Mouse (Mus musculus): ENCODE measurements around the gene Mdfic.
A peak's percentile ranks its signal among the peaks of the same experiment; 100 is the strongest.

Mdfic gene

DNA sequence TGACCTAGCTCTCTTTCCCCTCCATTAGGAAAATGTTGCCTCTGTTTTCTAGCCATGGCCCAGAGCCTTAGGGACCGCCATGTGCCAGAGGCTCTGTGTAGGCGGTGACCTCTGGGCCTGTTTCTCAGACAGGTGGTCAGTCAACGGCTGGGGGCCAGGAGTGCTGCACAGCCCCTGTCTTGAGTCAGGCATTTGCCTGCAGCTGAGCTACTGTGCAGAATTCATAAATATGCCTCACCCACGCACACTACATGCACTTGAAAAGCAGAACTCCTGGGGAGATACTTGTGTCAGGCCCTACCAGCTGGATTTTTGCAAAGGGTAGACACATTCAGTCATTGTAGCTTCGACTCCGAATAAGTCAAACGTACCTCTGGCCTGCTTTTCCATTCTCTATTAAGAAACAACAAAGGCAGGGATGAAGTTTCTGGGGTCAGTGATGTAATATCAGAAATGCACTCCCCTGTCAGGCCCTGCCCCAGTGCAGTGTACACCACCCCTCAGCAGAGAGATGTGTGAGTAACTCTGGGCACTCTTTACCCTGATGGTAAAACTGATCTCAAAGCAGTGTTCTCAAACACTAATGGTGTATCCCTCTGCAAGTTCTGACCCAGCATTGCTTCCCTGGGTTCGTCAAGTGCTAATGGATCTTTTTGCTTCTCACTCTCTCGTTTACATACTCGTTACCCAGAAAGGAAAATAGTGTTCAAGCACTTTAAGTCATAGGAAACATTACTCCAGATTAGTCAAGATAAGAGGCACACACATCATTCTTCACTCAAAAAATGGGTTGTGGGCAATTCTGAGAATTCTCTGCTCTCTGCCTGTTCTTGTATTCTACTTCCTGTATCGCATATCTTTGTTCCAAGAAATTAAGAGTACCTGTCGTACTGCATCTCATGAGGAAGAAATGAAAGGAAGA, 72.5 kb downstream of the Mdfic start:
- DNase-seq (ENCODE audit: low spot score): peak; percentile 12

DNA sequence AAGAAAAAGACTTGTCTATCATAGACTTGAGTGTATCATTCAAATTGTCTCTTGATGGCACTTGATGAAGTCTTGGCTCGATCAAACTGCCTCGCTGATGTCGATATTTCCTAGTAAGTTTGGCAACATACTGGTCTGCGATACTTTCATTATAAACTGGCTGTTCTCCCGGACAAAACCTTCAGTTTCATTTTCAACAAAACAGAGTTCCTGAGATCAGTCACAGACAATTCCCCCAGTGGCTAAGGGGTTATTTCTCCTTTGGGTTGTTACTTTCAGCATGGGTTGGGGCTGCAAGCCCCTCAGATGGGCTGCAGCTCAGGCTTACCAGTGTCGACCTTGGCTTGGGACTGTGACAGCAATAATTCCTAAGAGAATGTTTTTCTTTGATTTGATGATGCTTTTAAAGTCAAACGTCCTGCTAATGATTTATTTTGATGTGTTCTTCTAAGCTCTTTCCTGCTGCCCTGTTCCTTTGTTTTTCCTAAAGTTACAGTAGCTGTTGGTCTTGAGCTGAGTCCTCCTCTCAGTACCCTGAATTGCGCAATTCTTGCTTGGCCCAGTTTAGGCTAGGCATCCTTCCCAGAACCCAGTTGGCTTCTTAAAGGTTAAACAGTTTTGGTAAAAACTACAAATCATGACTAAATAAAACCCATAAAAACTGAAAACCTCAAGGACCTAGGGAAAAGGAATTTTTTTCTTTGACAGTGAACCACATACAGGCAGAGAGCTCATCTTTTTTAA, 73.3 kb downstream of the Mdfic start:
- DNase-seq (ENCODE audit: low spot score): no peak

DNA sequence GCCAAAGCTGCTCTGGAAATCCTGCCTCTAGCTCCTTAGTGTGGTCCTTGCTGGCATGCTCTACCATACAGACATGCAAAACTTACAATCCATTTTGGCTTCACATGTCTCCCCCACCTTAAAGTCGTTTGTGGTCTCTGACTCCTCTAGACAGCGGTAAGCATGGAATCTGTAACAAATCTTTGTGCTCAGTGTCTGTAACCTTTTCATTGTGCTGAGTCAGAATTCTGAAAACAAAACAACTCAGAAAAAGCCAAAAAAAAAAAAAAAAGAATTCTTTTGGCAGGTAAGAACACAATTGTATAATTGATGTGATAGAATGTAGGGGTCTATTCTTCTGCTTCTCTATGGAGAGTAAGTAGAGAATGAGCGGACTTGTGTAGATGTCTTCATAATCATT, 74.3 kb downstream of the Mdfic start:
- no peak for DNase-seq (ENCODE audit: low spot score)

DNA sequence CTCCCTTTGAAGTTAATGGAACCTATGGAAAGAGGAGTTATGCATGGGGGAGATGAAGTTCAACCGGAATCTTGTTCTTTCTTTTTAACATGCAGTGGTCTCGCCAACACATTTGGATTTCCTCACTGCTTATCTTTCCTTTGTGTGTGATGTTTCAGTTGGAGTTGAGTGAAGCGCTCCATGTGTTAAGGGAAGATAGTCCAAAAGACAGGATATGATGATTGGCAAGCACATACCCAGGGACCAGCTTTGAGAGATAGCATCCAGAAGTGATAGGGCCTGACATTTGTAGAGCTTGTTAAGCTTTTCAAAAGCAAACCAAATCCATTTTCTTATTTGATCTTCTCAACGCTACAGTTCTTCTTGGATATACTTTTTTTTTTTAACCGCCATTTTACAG, 86.9 kb downstream of the Mdfic start:
- DNase-seq (ENCODE audit: low spot score): no peak

DNA sequence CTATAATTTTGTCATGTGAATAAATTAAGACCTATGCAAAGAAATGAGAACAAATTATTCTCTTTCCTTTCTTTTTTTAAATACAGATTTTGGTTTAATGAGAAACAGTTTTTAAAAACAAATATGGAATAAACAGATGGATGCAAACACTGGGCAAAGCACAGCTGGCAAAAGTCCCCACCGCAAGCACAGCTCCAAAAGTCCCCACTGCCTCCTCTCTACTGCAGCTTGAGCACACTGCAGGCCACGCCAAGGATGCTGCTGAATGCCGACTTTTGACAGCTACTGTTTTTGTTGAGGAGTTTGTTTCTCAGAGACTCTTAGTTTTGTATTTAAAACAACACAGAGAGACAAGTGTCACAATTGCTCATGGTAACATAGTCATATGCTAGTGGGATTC, 104.8 kb downstream of the Mdfic start:
- no peak for DNase-seq (ENCODE audit: low spot score)

DNA sequence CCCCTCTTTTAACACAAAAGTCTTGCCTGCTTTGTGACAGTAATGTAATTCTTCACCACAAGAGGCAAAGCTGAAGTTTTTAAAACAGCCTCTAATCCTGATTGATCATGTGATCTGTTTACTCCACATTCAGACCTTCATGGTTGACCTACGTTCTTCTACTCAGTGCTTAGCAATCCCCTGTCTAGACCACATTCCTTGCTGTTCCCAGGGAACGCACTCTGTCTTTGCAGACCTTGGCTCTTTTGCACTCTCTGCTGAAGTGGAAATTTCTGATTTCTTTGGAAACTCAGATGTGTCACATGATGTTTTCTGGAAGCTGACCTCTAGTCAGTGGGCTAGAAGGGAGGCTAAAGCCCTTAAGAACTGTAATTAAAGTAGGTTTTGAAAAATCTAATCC, 109.4 kb downstream of the Mdfic start:
- DNase-seq (ENCODE audit: low spot score): no peak

DNA sequence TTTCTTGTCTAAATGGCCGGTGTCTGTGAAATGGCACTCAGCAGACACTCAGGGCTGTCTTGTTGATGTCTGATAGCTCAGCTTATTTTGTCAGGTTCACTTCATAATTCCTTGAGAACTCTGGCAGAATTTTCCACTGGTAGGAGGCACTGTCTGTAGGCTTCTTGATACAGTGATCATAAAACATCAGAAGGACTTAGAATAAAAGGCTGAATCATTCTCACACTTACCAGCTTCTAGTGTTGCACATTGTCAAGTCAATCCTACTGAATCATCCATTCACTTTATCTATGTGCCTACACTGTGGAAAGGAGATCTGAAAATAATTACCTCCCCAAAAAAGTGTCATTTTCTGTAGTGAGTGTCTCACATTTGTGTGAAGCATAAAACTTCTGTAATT, 110.2 kb downstream of the Mdfic start:
- DNase-seq (ENCODE audit: low spot score): no peak

DNA sequence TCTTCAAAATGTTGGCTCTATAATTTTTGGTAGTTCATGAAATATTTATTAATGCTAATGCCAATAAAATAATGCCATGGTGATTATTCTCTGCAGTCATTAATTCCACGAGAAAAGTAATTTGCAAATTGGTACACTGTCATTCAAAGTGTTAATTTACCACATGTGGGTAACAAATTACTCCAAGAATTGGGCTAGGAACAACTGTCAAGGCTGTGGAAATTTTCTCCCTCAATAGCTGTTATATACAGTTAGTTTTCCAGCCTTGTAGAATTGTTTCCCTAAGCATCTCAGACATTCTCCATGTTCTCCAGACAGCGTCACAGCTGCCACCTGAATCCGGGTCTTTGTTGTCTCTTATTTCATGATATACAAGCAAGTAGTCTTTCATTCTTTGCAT, 117.2 kb downstream of the Mdfic start:
- no peak for DNase-seq (ENCODE audit: low spot score)

DNA sequence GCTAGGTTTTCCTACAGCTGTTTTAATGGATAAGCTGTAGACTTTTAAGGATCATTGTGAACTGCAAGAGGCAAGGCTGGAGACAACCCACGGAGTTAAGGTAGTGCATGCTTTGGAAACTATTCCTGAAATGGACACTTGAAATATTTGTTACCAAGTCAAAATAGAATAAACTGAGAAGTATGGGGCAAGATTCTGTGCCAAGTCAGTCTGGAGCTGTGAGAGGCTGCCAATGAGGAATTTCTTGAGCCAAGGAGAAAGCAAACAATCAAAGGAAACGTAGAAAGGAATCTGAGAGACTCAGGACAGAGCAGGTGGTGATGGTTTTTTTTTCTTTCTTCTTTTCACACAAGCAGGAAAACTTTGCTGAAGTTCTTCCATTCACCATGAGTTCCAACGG, 119.4 kb downstream of the Mdfic start:
- DNase-seq (ENCODE audit: low spot score): no peak

DNA sequence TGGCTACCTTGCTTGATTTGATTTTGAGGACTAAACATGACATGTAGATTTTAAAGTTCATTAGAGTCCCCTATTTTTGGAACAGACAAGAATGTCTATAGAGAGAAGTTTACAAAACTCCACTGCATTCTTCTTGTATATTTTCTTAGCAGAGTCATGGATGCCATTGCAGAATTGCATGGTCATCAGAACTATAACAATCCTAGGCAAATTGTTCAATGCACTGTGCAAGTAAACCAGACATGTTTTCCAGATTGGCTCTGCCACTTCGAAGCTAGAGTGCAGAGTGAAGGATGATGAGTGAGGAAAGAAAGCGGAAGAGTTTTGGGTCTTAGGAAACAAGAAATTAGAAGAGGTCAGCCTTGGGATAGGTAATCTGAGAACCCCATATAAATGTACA, 120.0 kb downstream of the Mdfic start:
- no peak for DNase-seq (ENCODE audit: low spot score)

DNA sequence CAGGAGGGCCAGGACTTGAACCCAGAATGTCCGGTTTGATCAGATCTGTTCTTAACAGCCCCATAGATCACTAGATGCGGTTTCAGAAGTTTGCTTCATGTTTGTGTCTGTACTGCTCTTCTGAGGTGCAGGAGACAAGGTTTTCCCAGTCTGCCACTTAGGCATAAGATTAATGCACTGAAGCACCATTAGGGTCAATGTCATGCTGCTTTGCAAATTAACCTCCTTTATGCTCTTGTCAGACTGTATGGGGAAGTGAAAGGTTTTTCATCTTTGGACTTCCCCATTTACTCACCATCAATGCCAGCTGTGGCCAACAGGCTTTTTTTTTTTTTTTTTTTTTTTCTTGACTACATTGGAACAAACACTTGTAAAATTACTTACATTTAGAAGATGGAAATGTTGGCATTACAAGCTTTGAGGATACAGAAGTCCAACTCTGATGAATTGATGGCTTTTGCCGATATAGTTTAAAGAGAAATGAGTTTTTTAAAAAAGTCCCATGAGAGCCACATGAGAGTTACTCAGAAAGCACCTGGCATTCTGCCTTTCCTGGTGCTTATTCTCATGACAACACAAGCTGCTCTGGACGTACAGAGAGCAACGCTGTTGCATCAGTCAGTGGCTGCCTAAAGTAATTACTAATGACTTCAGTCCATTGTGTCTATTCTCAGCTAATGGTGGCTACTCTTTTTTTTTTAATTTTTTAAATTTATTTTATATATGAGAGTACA, 121.2 kb downstream of the Mdfic start:
- no peak for DNase-seq (ENCODE audit: low spot score)

DNA sequence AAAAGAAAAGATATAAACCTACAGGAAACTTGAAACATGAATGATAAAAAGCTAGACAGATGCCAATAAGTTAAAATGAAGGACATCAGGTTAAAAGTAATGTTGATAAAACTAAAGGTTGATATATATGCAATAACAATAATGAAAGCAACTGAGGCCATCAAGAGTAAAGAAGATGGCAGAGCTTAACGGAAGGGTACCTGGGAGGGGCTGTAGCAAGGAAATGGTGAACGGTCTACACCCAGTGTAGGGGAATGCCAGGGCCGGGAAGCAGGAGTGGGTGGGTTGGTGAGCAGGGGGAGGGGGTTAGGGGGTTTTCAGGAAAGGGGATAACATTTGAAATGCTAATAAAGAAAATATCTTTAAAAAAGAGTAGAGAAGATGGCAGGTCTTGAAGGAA, 122.8 kb downstream of the Mdfic start:
- no peak for DNase-seq (ENCODE audit: low spot score)

DNA sequence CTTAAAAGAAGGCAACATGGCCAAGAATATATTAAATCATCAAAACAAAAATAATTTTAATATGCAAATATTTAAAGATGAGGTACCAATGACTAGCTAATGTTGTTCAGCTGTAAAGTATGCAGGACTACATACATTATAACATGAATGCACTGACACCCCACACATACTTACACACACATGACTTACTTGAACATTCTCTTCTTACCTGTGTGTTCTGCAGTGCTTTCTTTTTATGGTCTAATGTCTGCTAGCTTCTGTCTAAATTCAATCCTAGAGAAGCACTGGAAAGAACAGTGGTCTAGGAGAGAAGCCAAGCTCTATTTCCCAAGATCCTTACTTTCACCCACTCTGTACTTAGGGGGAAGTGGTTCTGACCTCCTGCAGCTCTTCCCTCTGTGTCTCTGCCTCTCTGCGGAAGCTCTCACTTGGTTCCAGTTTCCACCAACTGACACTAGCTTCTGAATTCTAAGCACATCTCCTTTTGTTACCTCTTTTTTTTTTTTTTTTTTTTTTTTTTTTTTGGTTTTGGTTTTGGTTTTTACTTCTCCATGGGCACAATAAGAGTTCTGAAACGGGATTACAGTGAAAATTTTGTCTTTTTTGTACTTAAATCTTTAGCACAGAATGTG, 125.4 kb downstream of the Mdfic start:
- DNase-seq (ENCODE audit: low spot score): no peak
